8 mouse cellular contexts compared by ENCODE assay signal in genomic region chr2:119742461-119743175, GRCm38 (mm10). TPM values are rescaled to one million over a fixed set of nuclear protein-coding genes. Genes with fewer than 3 reads are reported as not detected.
DNase-seq lines count a peak whose midpoint lies in the region; ATAC-seq and TF ChIP-seq lines count a peak whose summit lies in the region.

No protein-coding gene starts in this region.

- DNase-seq in layer of hippocampus, postnatal 10 days (ENCODE audit: low spot score in 2 of 2): peak; percentile 32 to 50
- no peak for DNase-seq in layer of hippocampus, adult 9-11 months
- no peak for DNase-seq in Patski (ENCODE audit: low read depth, low spot score)
- DNase-seq in liver, postnatal 0 days: peak; percentile 65
- DNase-seq in ovary, postnatal 14 days (ENCODE audit: low spot score): peak; percentile 21
- peak; percentile 13 to 18 for DNase-seq in urinary bladder, postnatal 36 days (ENCODE audit: low spot score in 2 of 2)

- peaks cover 10% of the 10 kb centered on the region for H3K27me3 ChIP-seq in Patski
- H3K27me3 ChIP-seq in forebrain, embryonic 13.5 days: peaks cover 39% of the 10 kb centered on the region
- H3K27me3 ChIP-seq in intestine, embryonic 15.5 days (replicated peaks): peaks cover 16% of the 10 kb centered on the region
- H3K27me3 ChIP-seq in liver, postnatal 0 days (ENCODE audit: insufficient read depth, low read length): peaks cover 25% of the 10 kb centered on the region

- in situ Hi-C loops in Patski (cut with MboI; ENCODE audit: low pct_unique_long_range_greater_than_20kb): no loop called here

- peak overlapping the region; percentile 98 for H3K4me2 ChIP-seq in forebrain, embryonic 13.5 days
- peak overlapping the region; percentile 100 for H3K4me2 ChIP-seq in intestine, embryonic 15.5 days (replicated peaks)
- H3K4me2 ChIP-seq in liver, postnatal 0 days (ENCODE audit: low read depth, low read length): peak overlapping the region; percentile 100

- H3K27ac ChIP-seq in forebrain, embryonic 13.5 days: no peak overlapping the region
- H3K27ac ChIP-seq in intestine, embryonic 15.5 days: peak overlapping the region; percentile 88
- H3K27ac ChIP-seq in liver, postnatal 0 days (ENCODE audit: low read depth): 0 out of 2 replicates have a peak overlapping the region, but pooled peaks have one; percentile 16

- under 1% methylated on average over 54 of the region's 70 CpGs for WGBS in forebrain, embryonic 13.5 days
- under 1% methylated on average over 69 of the region's 70 CpGs for WGBS in intestine, embryonic 15.5 days
- 1% methylated on average over 58 of the region's 70 CpGs for WGBS in liver, postnatal 0 days (ENCODE audit: insufficient replicate concordance)

- peaks cover 41% of the 10 kb centered on the region for H3K4me1 ChIP-seq in forebrain, embryonic 13.5 days
- peaks cover 24% of the 10 kb centered on the region for H3K4me1 ChIP-seq in intestine, embryonic 15.5 days (replicated peaks)
- peaks cover 40% of the 10 kb centered on the region for H3K4me1 ChIP-seq in liver, postnatal 0 days (ENCODE audit: insufficient read depth)

- no peaks in the 10 kb centered on the region for H3K36me3 ChIP-seq in forebrain, embryonic 13.5 days (ENCODE audit: poor library complexity, severe bottlenecking)
- no peaks in the 10 kb centered on the region for H3K36me3 ChIP-seq in intestine, embryonic 15.5 days
- H3K36me3 ChIP-seq in liver, postnatal 0 days (replicated peaks; ENCODE audit: insufficient read depth, low read length): no peaks in the 10 kb centered on the region

- POLR2A ChIA-PET in Patski (lab: Charles Lee): interaction anchor here (0.6 kb wide), 1 partner anchor 450 kb away, joined by 4 read pairs; no protein-coding TSS in a partner anchor

- CTCF ChIA-PET in Patski (lab: Charles Lee): interaction anchor here (0.9 kb wide), 1 partner anchor 13 kb away, joined by 3 read pairs; no protein-coding TSS in a partner anchor

- TF ChIP-seq CTCF in Patski (IDR thresholded peaks at IDR 0.05): no peak
- no peak for TF ChIP-seq CTCF in liver, postnatal 0 days (IDR thresholded peaks at IDR 0.05; ENCODE audit: low read depth)

- peak; percentile 22 for ATAC-seq in Patski
- ATAC-seq in forebrain, embryonic 13.5 days: peak; percentile 52
- peak; percentile 10; the same call in 1 of the 2 replicates for ATAC-seq in intestine, embryonic 15.5 days
- ATAC-seq in liver, postnatal 0 days: peak; percentile 28

- TF ChIP-seq EP300 in liver, postnatal 0 days (IDR thresholded peaks at IDR 0.05; ENCODE audit: low read depth): no peak

- peak overlapping the region; percentile 66 for H3K9ac ChIP-seq in forebrain, embryonic 13.5 days
- peak overlapping the region; percentile 64 for H3K9ac ChIP-seq in intestine, embryonic 15.5 days
- H3K9ac ChIP-seq in liver, postnatal 0 days (replicated peaks): peak overlapping the region; percentile 67

- H3K9me3 ChIP-seq in forebrain, embryonic 13.5 days (replicated peaks): no peaks in the 10 kb centered on the region
- H3K9me3 ChIP-seq in intestine, embryonic 15.5 days: no peaks in the 10 kb centered on the region
- no peaks in the 10 kb centered on the region for H3K9me3 ChIP-seq in liver, postnatal 0 days (ENCODE audit: low read length)

- peak overlapping the region; percentile 61 for H3K4me3 ChIP-seq in forebrain, embryonic 13.5 days
- H3K4me3 ChIP-seq in intestine, embryonic 15.5 days (replicated peaks): peak overlapping the region; percentile 74
- peak overlapping the region; percentile 79 for H3K4me3 ChIP-seq in liver, postnatal 0 days (ENCODE audit: low read depth, low read length)

RNA-seq across cellular contexts. Expression of gene Itpka, which starts 0.5 kb away (rescaled TPM):
- total RNA-seq in layer of hippocampus, postnatal 10 days (2021): 100 to 1,000 TPM; 115 to 124 TPM
- polyA plus RNA-seq in Patski (2021): 0.30 TPM
- polyA plus RNA-seq in forebrain, embryonic 13.5 days (2015; fragmentation: Nextera tagmentation; extraction: Ambion mirVana): 0.62 and 0.65 TPM in 2 replicates
- 9.5 and 9.7 TPM in 2 replicates for polyA plus RNA-seq in intestine, embryonic 15.5 days (2015; fragmentation: Nextera tagmentation; extraction: Ambion mirVana)
- polyA plus RNA-seq in liver, postnatal 0 days (2015; fragmentation: Nextera tagmentation; extraction: Ambion mirVana): 2.7 and 3.6 TPM in 2 replicates

RNA-seq across cellular contexts. Expression of gene Ltk, which starts 17.6 kb away (rescaled TPM):
- total RNA-seq in layer of hippocampus, postnatal 10 days (2021): 1 to 10 TPM; 3.6 to 4.8 TPM
- polyA plus RNA-seq in Patski (2021): 14.5 TPM
- polyA plus RNA-seq in forebrain, embryonic 13.5 days (2015; fragmentation: Nextera tagmentation; extraction: Ambion mirVana): 0.13 and 0.14 TPM in 2 replicates
- polyA plus RNA-seq in intestine, embryonic 15.5 days (2015; fragmentation: Nextera tagmentation; extraction: Ambion mirVana): 0.87 and 1.4 TPM in 2 replicates
- polyA plus RNA-seq in liver, postnatal 0 days (2015; fragmentation: Nextera tagmentation; extraction: Ambion mirVana): 0.13 and 0.16 TPM in 2 replicates

RNA-seq across cellular contexts. Expression of gene Rpap1, which starts 44.7 kb away (rescaled TPM):
- 10 to 100 TPM; 16.4 to 16.7 TPM for total RNA-seq in layer of hippocampus, postnatal 10 days (2021)
- 19.1 TPM for polyA plus RNA-seq in Patski (2021)
- 22.7 and 27.5 TPM in 2 replicates for polyA plus RNA-seq in forebrain, embryonic 13.5 days (2015; fragmentation: Nextera tagmentation; extraction: Ambion mirVana)
- 24.2 and 24.8 TPM in 2 replicates for polyA plus RNA-seq in intestine, embryonic 15.5 days (2015; fragmentation: Nextera tagmentation; extraction: Ambion mirVana)
- 3.7 and 3.9 TPM in 2 replicates for polyA plus RNA-seq in liver, postnatal 0 days (2015; fragmentation: Nextera tagmentation; extraction: Ambion mirVana)

RNA-seq across cellular contexts. Expression of gene Tyro3, which starts 54.9 kb away (rescaled TPM):
- total RNA-seq in layer of hippocampus, postnatal 10 days (2021): 10 to 100 TPM; 48.6 to 64.7 TPM
- 11.0 TPM for polyA plus RNA-seq in Patski (2021)
- 17.1 and 18.7 TPM in 2 replicates for polyA plus RNA-seq in forebrain, embryonic 13.5 days (2015; fragmentation: Nextera tagmentation; extraction: Ambion mirVana)
- 14.7 and 15.5 TPM in 2 replicates for polyA plus RNA-seq in intestine, embryonic 15.5 days (2015; fragmentation: Nextera tagmentation; extraction: Ambion mirVana)
- polyA plus RNA-seq in liver, postnatal 0 days (2015; fragmentation: Nextera tagmentation; extraction: Ambion mirVana): 0.26 and 0.30 TPM in 2 replicates

Comparison
In these comparisons a context has a peak if more than half of its experiments do, and no peak if none do; other contexts are left out.
1. DNase-seq: peak in layer of hippocampus, postnatal 10 days (2 of 2), liver, postnatal 0 days (single experiment), ovary, postnatal 14 days (single experiment) and urinary bladder, postnatal 36 days (2 of 2); none in layer of hippocampus, adult 9-11 months (single experiment) and Patski (single experiment).
2. Peak in every context shown above with its lines, with median percentiles within 50 percentile points of each other: ATAC-seq, H3K4me2 ChIP-seq, H3K4me3 ChIP-seq and H3K9ac ChIP-seq.